Mouse (Mus musculus): ENCODE data around the gene Gm28041.
"Not testable (repeated sequence)": the region's sequence is repeated elsewhere in the genome, so short reads cannot be mapped to it uniquely, and the experiment has no call there.

Gene Gm28041

GRCm38 (mm10) chr13:67375050-67375911 lies at the start of gene Gm28041, which contains the start of gene Zfp456:
Gene Gm28041 (minus strand): TSS chr13:67375733.
Gene Zfp456 (minus strand): TSS chr13:67375810.
- peak; percentile 80 for DNase-seq

GRCm38 (mm10) chr13:67422532-67422931 lies 47.0 kb upstream of the Gm28041 start:
- not testable (repeated sequence) for DNase-seq

GRCm38 (mm10) chr13:67421207-67421857 lies 45.8 kb upstream of the Gm28041 start, which contains the start of gene Zfp459:
Gene Zfp459 (minus strand): TSS chr13:67421418.
- DNase-seq: peak; percentile 66

GRCm38 (mm10) chr13:67420558-67421206 lies 45.1 kb upstream of the Gm28041 start:
- DNase-seq: no peak

- DNase-seq: no peak
These were observed 41.3 kb upstream of the Gm28041 start for GRCm38 (mm10) chr13:67416811-67417210.

- no peak for DNase-seq
These were observed 40.2 kb upstream of the Gm28041 start for GRCm38 (mm10) chr13:67415759-67416158.

GRCm38 (mm10) chr13:67413634-67414033 lies 38.1 kb upstream of the Gm28041 start:
- not testable (repeated sequence) for DNase-seq

- peak; percentile 74 for DNase-seq
These were observed 23.8 kb upstream of the Gm28041 start, which contains the start of gene Zfp429 for GRCm38 (mm10) chr13:67399183-67399903. Gene Zfp429 (minus strand): TSS chr13:67399819.

GRCm38 (mm10) chr13:67376255-67376654 lies 722 bp upstream of the Gm28041 start:
- not testable (repeated sequence) for DNase-seq

GRCm38 (mm10) chr13:67360131-67360744 lies 15.3 kb downstream of the Gm28041 start, which contains the start of the genes Gm28044 and Zfp953:
Gene Gm28044 (minus strand): TSS chr13:67360536.
Gene Zfp953 (minus strand): TSS chr13:67360605.
- peak; percentile 91 for DNase-seq

GRCm38 (mm10) chr13:67351854-67352253 lies 23.7 kb downstream of the Gm28041 start:
- DNase-seq: no peak

GRCm38 (mm10) chr13:67343422-67343821 lies 32.1 kb downstream of the Gm28041 start:
- no peak for DNase-seq

- peak; percentile 7 for DNase-seq
These were observed 42.7 kb downstream of the Gm28041 start for GRCm38 (mm10) chr13:67332877-67333276.

- DNase-seq: peak; percentile 83
These were observed 43.4 kb downstream of the Gm28041 start, which contains the start of gene Zfp595 for GRCm38 (mm10) chr13:67332019-67332724. Gene Zfp595 (minus strand): TSS chr13:67332570.

- peak; percentile 10 for DNase-seq
These were observed 68.8 kb downstream of the Gm28041 start for GRCm38 (mm10) chr13:67306718-67307117.

- peak; percentile 87 for DNase-seq
These were observed 69.5 kb downstream of the Gm28041 start, which contains the start of gene Zfp457 for GRCm38 (mm10) chr13:67305822-67306672. Gene Zfp457 (minus strand): TSS chr13:67306485.

All from thymus, postnatal 4 days (tissue).